Mouse (Mus musculus): ENCODE data around the gene Plpp1. TPM values are rescaled to one million over a fixed set of nuclear protein-coding genes. Genes with fewer than 3 reads are reported as not detected.

Plpp1 gene
- polyA plus RNA-seq, 1 experiment from 2014 or later: 94.8 TPM

DNA sequence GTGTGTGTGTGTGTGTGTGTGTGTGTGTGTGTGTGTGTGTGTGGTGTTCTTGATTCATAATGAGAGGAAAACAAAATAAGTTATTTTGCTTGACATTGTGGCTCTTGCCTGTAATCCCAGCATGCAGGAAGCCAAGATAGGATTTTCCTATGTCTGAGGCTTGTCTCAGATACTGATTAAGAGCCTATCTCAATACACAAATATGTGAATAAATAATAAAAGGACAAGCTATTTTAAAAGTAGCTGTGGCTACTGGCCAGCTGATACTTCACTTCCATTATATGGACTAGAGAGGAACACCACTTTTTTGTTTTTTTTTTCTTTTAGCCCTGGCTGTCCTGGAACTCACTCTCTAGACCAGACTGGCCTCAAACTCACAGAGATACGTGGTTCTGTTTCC lies 38.8 kb upstream of the Plpp1 start:
- peak overlapping the region; percentile 58; the same call in 1 of the 2 replicates for H3K27ac ChIP-seq
- no peak overlapping the region for H3K4me3 ChIP-seq (replicated peaks)
- H3K9me3 ChIP-seq (replicated peaks): no peaks in the 10 kb centered on the region; the same call in 1 of the 2 replicates
- peaks cover 40% of the 10 kb centered on the region for H3K4me1 ChIP-seq
- no peak for ATAC-seq (replicated peaks; ENCODE audit: low FRiP score)
- 37% methylated on average over 1 of the region's 1 CpGs for WGBS
- no peaks in the 10 kb centered on the region for H3K27me3 ChIP-seq
- H3K9ac ChIP-seq: no peak overlapping the region
- no peaks in the 10 kb centered on the region for H3K36me3 ChIP-seq
- no peak overlapping the region for H3K4me2 ChIP-seq

DNA sequence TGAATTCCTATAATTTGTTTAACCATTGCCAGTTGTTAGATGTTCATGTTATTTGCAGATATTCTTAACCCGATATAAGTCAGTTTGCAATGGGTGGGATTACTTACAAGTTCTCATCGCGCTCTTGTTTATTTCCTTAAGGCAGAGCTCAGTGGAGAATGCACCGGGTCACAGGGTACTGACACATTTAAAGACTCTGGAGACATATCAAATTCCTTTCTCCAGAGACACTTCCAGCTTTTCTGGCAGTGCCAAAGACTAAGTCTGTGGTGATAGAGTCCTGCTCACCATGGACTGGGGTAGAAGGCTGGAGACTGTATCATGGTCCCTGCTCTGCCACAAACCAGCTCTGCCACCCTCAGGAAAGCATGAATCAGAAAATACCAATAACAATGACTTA lies 38.0 kb upstream of the Plpp1 start:
- H3K9ac ChIP-seq: no peak overlapping the region
- no peaks in the 10 kb centered on the region for H3K27me3 ChIP-seq
- H3K4me1 ChIP-seq: peaks cover 40% of the 10 kb centered on the region
- WGBS: 24% methylated on average over 4 of the region's 4 CpGs
- ATAC-seq (replicated peaks; ENCODE audit: low FRiP score): peak; percentile 64
- no peak overlapping the region for H3K4me3 ChIP-seq (replicated peaks)
- peak overlapping the region; percentile 32; the same call in 1 of the 2 replicates for H3K27ac ChIP-seq
- no peak overlapping the region for H3K4me2 ChIP-seq
- no peaks in the 10 kb centered on the region; the same call in 1 of the 2 replicates for H3K36me3 ChIP-seq
- peaks cover 6% of the 10 kb centered on the region; the same call in 1 of the 2 replicates for H3K9me3 ChIP-seq (replicated peaks)

DNA sequence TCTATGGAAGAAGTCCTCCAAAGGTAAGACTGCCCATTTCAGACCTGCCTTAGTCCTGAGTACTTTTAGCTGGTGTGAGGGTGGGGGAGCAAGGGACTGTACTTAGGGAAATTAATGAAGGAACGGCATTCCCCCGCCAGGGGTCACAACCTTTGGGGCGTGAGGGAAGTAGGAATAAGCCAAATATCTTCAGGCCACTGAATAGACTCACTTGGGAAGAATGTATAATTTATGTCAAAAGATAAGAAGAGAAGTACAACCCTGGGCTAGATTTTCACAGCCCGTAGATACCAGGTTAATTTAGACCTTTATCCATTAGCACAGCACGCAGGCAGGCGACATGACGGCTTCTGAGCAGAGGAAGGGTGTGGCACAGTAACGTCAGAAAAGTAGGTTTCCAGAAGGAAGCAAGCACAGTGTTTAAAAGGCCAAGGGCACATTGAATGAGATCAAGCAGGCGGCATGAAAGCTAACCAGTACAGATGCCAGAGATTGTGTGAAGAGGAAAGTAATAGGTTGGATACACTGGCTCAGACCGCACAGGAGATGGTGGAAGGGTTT lies 37.0 kb upstream of the Plpp1 start:
- H3K27ac ChIP-seq: peak overlapping the region; percentile 78
- WGBS: 53% methylated on average over 10 of the region's 10 CpGs
- no peak overlapping the region for H3K4me3 ChIP-seq (replicated peaks)
- H3K9me3 ChIP-seq (replicated peaks): peaks cover 8% of the 10 kb centered on the region; the same call in 1 of the 2 replicates
- no peak overlapping the region for H3K9ac ChIP-seq
- no peak overlapping the region for H3K4me2 ChIP-seq
- ATAC-seq (replicated peaks; ENCODE audit: low FRiP score): no peak
- H3K4me1 ChIP-seq: peaks cover 40% of the 10 kb centered on the region
- H3K36me3 ChIP-seq: no peaks in the 10 kb centered on the region; the same call in 1 of the 2 replicates
- no peaks in the 10 kb centered on the region for H3K27me3 ChIP-seq

DNA sequence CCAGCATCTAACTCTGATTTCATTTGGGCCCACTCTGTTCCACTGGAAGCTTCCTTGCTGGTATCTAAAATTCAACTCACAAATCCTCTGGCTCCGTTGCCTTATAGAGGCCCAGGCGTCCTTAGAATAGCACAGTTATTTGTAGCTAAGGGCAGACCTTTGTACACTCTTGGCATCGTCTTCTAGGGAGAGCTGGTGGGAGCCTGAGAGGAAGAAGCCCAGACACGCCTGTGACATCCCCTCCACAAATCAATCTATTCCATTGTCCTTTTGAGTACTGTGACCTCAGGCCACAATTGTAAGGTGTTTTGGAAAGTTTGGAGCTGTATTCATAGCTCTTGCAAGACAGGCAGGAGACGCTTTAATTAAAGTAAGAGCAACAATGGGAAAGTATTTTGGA lies 36.0 kb upstream of the Plpp1 start:
- peak overlapping the region; percentile 78 for H3K27ac ChIP-seq
- H3K4me1 ChIP-seq: peaks cover 38% of the 10 kb centered on the region
- H3K27me3 ChIP-seq: no peaks in the 10 kb centered on the region
- peaks cover 8% of the 10 kb centered on the region; the same call in 1 of the 2 replicates for H3K9me3 ChIP-seq (replicated peaks)
- 55% methylated on average over 5 of the region's 5 CpGs for WGBS
- H3K4me2 ChIP-seq: no peak overlapping the region
- no peak overlapping the region for H3K4me3 ChIP-seq (replicated peaks)
- no peaks in the 10 kb centered on the region; the same call in 1 of the 2 replicates for H3K36me3 ChIP-seq
- H3K9ac ChIP-seq: no peak overlapping the region
- no peak for ATAC-seq (replicated peaks; ENCODE audit: low FRiP score)

DNA sequence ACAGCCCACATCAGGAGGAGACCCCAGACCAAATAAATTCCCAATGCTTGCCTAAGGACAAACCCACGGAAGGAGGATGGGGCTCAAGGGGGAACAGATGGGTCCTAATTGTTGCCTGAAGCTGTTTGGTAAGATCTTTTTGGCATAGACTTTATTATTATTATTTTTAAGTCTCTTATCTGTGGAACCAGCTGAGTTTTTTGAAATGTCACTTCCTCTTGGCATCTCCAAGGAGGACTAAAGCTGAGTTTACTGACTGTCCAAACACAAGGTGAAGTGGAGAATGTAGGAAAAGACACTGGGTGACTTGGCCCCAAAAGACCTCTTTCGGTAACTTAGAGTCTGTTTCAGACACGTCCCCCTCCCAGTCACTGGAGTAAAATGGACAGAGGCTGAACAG lies 34.9 kb upstream of the Plpp1 start:
- no peak overlapping the region for H3K4me3 ChIP-seq (replicated peaks)
- no peak overlapping the region for H3K9ac ChIP-seq
- no peaks in the 10 kb centered on the region; the same call in 1 of the 2 replicates for H3K36me3 ChIP-seq
- no peak for ATAC-seq (replicated peaks; ENCODE audit: low FRiP score)
- H3K27me3 ChIP-seq: no peaks in the 10 kb centered on the region
- H3K4me1 ChIP-seq: peaks cover 34% of the 10 kb centered on the region
- 87% methylated on average over 3 of the region's 3 CpGs for WGBS
- H3K27ac ChIP-seq: no peak overlapping the region
- no peak overlapping the region for H3K4me2 ChIP-seq
- H3K9me3 ChIP-seq (replicated peaks): peaks cover 8% of the 10 kb centered on the region; the same call in 1 of the 2 replicates

DNA sequence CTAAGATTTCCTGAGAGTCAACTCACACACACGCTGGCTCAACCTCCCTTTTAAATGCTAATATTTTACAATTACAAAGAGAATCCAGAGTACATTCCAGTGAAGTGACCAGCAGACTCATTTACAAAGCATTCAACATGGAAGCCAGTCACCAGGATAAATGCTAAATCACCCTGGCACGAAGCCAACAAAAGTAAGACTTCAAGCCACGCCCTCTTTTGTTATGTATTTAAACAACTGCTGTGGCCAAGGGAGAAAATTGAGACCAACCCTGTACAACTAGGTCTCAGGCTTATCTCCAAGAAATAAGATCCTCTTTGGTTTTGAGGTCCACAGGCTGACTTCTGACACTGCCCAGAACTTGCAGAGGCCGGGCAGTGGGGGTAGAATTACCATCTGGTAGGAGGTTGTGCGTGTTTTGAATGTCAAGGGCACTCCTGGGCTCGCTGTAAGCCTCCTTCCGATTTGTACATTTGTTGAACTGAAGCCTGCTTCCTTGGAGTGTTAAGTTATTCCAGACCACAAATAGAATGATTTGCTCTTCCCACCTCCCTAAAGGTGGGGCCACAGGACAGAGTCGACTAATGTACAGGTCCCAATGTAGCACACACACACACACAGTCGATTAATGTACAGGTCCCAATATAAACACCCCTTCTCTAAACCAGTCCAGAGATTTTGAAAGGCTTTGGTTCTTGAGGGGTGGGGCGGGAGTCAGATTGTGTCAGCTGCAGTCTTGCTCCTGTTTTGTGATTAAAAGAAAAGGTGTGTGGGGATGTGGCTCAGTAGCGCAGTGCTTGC lies 29.9 kb upstream of the Plpp1 start:
- Histone ChIP-seq H3K4me1 (peaks cover 17% of the 10 kb centered on the region), H3K36me3 (no peaks in the 10 kb centered on the region; the same call in 1 of the 2 replicates), H3K27me3 (no peaks in the 10 kb centered on the region), H3K4me3 (replicated peaks) (no peak overlapping the region), H3K9me3 (replicated peaks) (peaks cover 8% of the 10 kb centered on the region; the same call in 1 of the 2 replicates), H3K9ac (no peak overlapping the region), H3K4me2 (peak overlapping the region; percentile 20), H3K27ac (peak overlapping the region; percentile 76)
- 33% methylated on average over 11 of the region's 11 CpGs for WGBS
- peak; percentile 70 for ATAC-seq (replicated peaks; ENCODE audit: low FRiP score)

DNA sequence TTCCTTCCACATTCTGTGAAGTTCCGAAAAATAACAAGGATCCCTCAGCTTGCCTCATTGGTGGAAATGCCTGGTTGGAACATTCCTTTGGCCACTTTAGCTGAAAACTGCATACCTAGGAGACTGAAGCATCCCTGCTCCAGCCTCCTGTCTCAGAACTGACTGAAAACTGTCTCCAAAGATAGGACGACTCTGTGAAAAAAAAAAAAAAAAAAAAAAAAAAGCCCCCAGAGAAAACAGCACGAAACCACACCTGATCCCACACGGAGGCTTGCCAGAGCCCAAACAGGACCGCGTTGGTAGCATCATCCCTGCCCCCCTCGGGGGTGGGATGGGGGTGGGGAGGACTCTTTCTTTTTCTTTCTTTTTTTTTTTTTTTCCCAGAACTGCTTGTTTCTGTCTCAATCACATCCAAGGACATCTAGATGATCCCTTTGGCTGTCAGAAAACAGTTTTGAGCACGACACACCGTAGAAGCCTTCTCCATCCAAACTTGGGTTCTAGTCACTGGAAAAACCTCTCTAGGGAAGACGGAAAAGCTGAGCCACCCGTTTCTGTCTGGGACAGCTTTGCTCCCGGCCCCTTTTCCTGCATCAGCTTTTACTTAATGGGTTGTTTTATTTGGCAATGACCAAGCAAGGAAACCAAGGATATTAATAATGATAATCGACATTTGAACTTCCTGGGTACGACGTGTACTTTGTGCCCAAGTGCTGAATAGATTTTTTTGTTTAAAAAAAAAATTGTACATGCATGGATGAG lies 29.0 kb upstream of the Plpp1 start:
- Histone ChIP-seq H3K36me3 (no peaks in the 10 kb centered on the region; the same call in 1 of the 2 replicates), H3K4me2 (peak overlapping the region; percentile 12; the same call in 1 of the 2 replicates), H3K4me1 (peaks cover 17% of the 10 kb centered on the region), H3K4me3 (replicated peaks) (no peak overlapping the region), H3K27ac (peak overlapping the region; percentile 34), H3K27me3 (no peaks in the 10 kb centered on the region), H3K9me3 (replicated peaks) (peaks cover 8% of the 10 kb centered on the region; the same call in 1 of the 2 replicates), H3K9ac (no peak overlapping the region)
- ATAC-seq (replicated peaks; ENCODE audit: low FRiP score): no peak
- 39% methylated on average over 15 of the region's 15 CpGs for WGBS

DNA sequence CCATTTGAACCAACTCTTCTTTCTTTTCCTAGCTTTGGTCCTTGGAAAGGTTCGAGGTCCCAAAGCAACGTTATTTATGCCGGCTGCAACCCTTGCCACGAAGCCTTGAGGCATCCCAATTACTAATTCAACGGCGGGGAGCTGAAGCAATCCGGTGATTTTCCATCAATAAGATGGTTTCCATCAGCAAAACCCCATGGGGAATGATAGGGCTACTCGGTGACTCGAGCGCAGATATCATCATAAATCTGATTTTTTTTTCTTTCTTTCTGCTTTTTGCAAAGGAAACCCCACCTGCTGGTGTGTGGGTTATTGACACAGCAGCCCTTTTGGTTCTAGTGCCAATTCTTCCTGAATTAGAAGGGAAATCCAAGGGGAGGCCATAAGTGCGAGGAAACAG lies 28.3 kb upstream of the Plpp1 start:
- Histone ChIP-seq H3K4me2 (no peak overlapping the region), H3K9me3 (replicated peaks) (peaks cover 4% of the 10 kb centered on the region; the same call in 1 of the 2 replicates), H3K4me1 (peaks cover 17% of the 10 kb centered on the region), H3K27ac (0 out of 2 replicates have a peak overlapping the region, but pooled peaks have one; percentile 25), H3K27me3 (no peaks in the 10 kb centered on the region), H3K9ac (no peak overlapping the region), H3K36me3 (no peaks in the 10 kb centered on the region; the same call in 1 of the 2 replicates), H3K4me3 (replicated peaks) (no peak overlapping the region)
- WGBS: 64% methylated on average over 11 of the region's 11 CpGs
- ATAC-seq (replicated peaks; ENCODE audit: low FRiP score): no peak

DNA sequence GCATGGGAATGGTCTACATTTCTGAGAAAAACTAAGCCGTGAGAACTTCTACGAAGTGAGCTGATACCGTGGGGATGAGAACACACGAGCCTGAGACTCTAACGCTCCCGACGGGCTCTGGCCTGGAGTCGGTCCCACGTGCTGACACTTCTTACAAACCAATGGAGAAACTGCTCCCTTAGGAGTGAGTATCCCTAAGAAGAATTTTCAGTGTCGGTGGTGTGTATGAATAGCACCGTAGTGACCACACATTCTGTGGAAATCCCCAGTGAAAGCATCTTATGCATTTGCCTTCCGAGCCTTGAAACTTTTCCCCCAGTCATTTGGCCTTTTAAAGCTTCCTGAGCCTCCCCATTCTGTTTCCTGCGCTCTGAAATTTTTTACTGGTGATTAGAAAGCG lies 27.7 kb upstream of the Plpp1 start:
- Histone ChIP-seq H3K4me2 (no peak overlapping the region), H3K27me3 (no peaks in the 10 kb centered on the region), H3K9ac (no peak overlapping the region), H3K9me3 (replicated peaks) (no peaks in the 10 kb centered on the region), H3K36me3 (no peaks in the 10 kb centered on the region), H3K4me1 (peaks cover 17% of the 10 kb centered on the region), H3K4me3 (replicated peaks) (no peak overlapping the region), H3K27ac (no peak overlapping the region)
- 78% methylated on average over 14 of the region's 14 CpGs for WGBS
- no peak for ATAC-seq (replicated peaks; ENCODE audit: low FRiP score)

DNA sequence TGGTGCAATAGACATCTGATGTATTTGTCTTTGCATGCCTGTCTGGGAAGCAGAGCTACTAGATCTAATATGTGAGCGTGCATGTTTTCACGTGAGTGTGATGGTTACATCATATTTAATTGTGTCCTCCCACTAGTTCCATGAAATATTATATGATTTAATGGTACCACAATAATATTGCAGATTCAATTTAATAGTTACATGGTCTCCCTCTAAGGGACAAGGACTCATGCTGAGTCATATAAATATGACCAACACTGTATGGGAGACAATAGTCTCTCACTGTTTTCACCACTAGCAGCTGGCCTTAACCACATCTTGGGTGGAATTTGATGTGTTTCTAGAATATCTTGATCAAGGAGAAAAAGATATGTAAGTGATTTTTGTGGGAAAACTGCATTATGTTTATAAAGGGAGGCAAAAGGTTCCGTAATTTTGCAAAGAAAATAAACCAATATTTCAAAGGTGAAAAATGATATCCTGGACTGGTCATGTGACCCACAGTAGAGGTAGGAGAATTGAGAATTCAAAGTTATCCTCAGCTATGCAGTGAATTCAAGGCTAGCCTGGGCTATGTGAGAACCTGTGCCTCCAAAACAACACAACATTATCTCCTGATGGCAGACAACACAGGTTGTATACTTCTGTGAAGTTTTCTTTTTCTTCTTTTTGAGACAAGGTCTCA lies 26.5 kb upstream of the Plpp1 start:
- Histone ChIP-seq H3K9me3 (replicated peaks) (no peaks in the 10 kb centered on the region), H3K36me3 (no peaks in the 10 kb centered on the region), H3K27me3 (no peaks in the 10 kb centered on the region), H3K27ac (no peak overlapping the region), H3K4me2 (no peak overlapping the region), H3K4me1 (peaks cover 17% of the 10 kb centered on the region), H3K4me3 (replicated peaks) (no peak overlapping the region), H3K9ac (no peak overlapping the region)
- ATAC-seq (replicated peaks; ENCODE audit: low FRiP score): no peak
- 86% methylated on average over 3 of the region's 3 CpGs for WGBS

DNA sequence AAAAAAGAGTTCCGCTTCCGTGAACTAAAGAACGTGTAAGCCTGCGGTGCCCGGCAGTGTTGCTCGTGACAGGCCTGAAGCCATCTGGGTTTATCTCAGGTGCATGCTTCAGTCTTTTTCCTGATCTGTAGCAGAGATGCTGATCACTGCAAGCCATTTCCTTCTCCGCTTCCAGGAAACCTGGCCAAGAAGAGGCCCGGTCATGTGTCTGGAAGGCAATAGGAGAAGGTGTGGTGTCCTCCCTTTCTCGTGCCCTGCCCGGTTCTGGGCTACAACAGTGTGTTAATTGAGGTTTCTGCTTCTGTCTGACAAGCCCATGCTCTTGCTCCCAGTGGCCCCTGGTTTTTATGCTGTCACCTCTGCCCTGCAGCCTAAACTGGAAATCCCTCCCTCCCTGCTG lies 24.7 kb upstream of the Plpp1 start:
- Histone ChIP-seq H3K36me3 (no peaks in the 10 kb centered on the region), H3K27me3 (no peaks in the 10 kb centered on the region), H3K4me2 (no peak overlapping the region), H3K4me1 (peaks cover 10% of the 10 kb centered on the region), H3K27ac (no peak overlapping the region), H3K4me3 (replicated peaks) (no peak overlapping the region), H3K9ac (no peak overlapping the region), H3K9me3 (replicated peaks) (no peaks in the 10 kb centered on the region)
- ATAC-seq (replicated peaks; ENCODE audit: low FRiP score): no peak
- 75% methylated on average over 10 of the region's 10 CpGs for WGBS
